Mouse (Mus musculus): ENCODE results near the gene Kif2c. TPM values are rescaled to one million over a fixed set of nuclear protein-coding genes. Genes with fewer than 3 reads are reported as not detected.

Kif2c gene
- total RNA-seq (2015; ENCODE audit: low replicate concordance) (67.8 and 92.6 TPM in 2 replicates), total RNA-seq (2017; ENCODE audit: low replicate concordance) (69.3 and 112 TPM in 2 replicates)

- peak; percentile 97 for ATAC-seq (replicated peaks; ENCODE audit: low FRiP score, poor library complexity, severe bottlenecking)
These were observed at the start of gene Kif2c for GRCm38 (mm10) chr4:117181863-117182758. Kif2c (minus strand) TSS chr4:117182639.

- no peak for ATAC-seq (replicated peaks; ENCODE audit: low FRiP score, poor library complexity, severe bottlenecking)
These were observed 48.8 kb upstream of the Kif2c start for GRCm38 (mm10) chr4:117231208-117231607.

GRCm38 (mm10) chr4:117230331-117230730 is 47.9 kb upstream of the Kif2c start:
- ATAC-seq (replicated peaks; ENCODE audit: low FRiP score, poor library complexity, severe bottlenecking): no peak

GRCm38 (mm10) chr4:117229590-117229989 is 47.2 kb upstream of the Kif2c start:
- ATAC-seq (replicated peaks; ENCODE audit: low FRiP score, poor library complexity, severe bottlenecking): no peak

GRCm38 (mm10) chr4:117225250-117225649 is 42.8 kb upstream of the Kif2c start:
- ATAC-seq (replicated peaks; ENCODE audit: low FRiP score, poor library complexity, severe bottlenecking): no peak

GRCm38 (mm10) chr4:117224122-117224521 is 41.7 kb upstream of the Kif2c start:
- ATAC-seq (replicated peaks; ENCODE audit: low FRiP score, poor library complexity, severe bottlenecking): no peak

GRCm38 (mm10) chr4:117223001-117223400 is 40.6 kb upstream of the Kif2c start:
- ATAC-seq (replicated peaks; ENCODE audit: low FRiP score, poor library complexity, severe bottlenecking): no peak

- no peak for ATAC-seq (replicated peaks; ENCODE audit: low FRiP score, poor library complexity, severe bottlenecking)
These were observed 39.4 kb upstream of the Kif2c start for GRCm38 (mm10) chr4:117221836-117222235.

GRCm38 (mm10) chr4:117220741-117221515 is 38.5 kb upstream of the Kif2c start:
- ATAC-seq (replicated peaks; ENCODE audit: low FRiP score, poor library complexity, severe bottlenecking): no peak

- ATAC-seq (replicated peaks; ENCODE audit: low FRiP score, poor library complexity, severe bottlenecking): peak; percentile 77
These were observed 36.2 kb upstream of the Kif2c start for GRCm38 (mm10) chr4:117218517-117219219.

GRCm38 (mm10) chr4:117217029-117217428 is 34.6 kb upstream of the Kif2c start:
- ATAC-seq (replicated peaks; ENCODE audit: low FRiP score, poor library complexity, severe bottlenecking): no peak

GRCm38 (mm10) chr4:117214250-117214649 is 31.8 kb upstream of the Kif2c start:
- ATAC-seq (replicated peaks; ENCODE audit: low FRiP score, poor library complexity, severe bottlenecking): no peak

- peak; percentile 67; the same call in 1 of the 2 replicates for ATAC-seq (replicated peaks; ENCODE audit: low FRiP score, poor library complexity, severe bottlenecking)
These were observed 28.0 kb upstream of the Kif2c start for GRCm38 (mm10) chr4:117210147-117211074.

- no peak for ATAC-seq (replicated peaks; ENCODE audit: low FRiP score, poor library complexity, severe bottlenecking)
These were observed 27.2 kb upstream of the Kif2c start for GRCm38 (mm10) chr4:117209592-117209991.

- ATAC-seq (replicated peaks; ENCODE audit: low FRiP score, poor library complexity, severe bottlenecking): no peak
These were observed 20.5 kb upstream of the Kif2c start for GRCm38 (mm10) chr4:117202992-117203354.

- ATAC-seq (replicated peaks; ENCODE audit: low FRiP score, poor library complexity, severe bottlenecking): peak; percentile 68
These were observed 19.9 kb upstream of the Kif2c start for GRCm38 (mm10) chr4:117202046-117202991.

- ATAC-seq (replicated peaks; ENCODE audit: low FRiP score, poor library complexity, severe bottlenecking): no peak
These were observed 9.4 kb upstream of the Kif2c start for GRCm38 (mm10) chr4:117191804-117192203.

- no peak for ATAC-seq (replicated peaks; ENCODE audit: low FRiP score, poor library complexity, severe bottlenecking)
These were observed 8.2 kb upstream of the Kif2c start for GRCm38 (mm10) chr4:117190660-117191059.

Data from erythroid progenitor cell, adult 5-6 weeks (primary cell).